24 mouse cellular contexts compared by ENCODE assay signal in the genomic region with DNA sequence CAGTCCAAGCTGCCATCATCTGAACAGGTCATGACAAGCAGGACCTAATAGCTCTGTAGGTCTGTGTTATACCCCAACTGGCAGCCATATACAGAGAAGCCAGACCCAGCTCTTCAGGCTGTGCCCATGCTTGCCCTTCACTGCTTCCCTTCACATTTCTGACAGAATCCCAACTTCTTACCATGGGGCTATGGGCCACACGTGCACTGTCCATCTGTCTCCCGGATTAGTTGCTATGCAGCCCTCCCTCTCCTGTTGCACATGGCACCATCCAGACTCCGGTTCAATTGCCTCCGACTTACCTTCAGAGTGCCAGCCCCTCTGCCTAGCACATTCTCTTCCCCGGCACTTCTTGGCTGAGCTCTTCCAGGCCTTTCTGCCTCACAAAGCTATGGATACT.
"Had no signal": no experiment of that assay in that cellular context is flagged by ENCODE, and none has a peak within 500 bp of the region (broad histone marks: within the 10 kb centered on the region; RNA-seq: fewer than 3 reads in every experiment).

No protein-coding gene starts in this region.

- H3K36me3 ChIP-seq: heart, embryonic 13.5 days; heart, embryonic 15.5 days; hindbrain, embryonic 12.5 days; limb, embryonic 12.5 days; liver, embryonic 12.5 days had no signal

- H3K9me3 ChIP-seq: heart, embryonic 15.5 days; hindbrain, embryonic 12.5 days; kidney, embryonic 15.5 days had no signal

- ATAC-seq: hindbrain, embryonic 16.5 days; intestine, embryonic 16.5 days; liver, embryonic 12.5 days had no signal

- H3K9ac ChIP-seq: heart, embryonic 13.5 days; heart, embryonic 15.5 days; hindbrain, embryonic 12.5 days; hindbrain, embryonic 14.5 days; kidney, embryonic 15.5 days; limb, embryonic 12.5 days; liver, embryonic 12.5 days; liver, embryonic 14.5 days had no signal

- H3K4me2 ChIP-seq: heart, embryonic 11.5 days; heart, embryonic 13.5 days; heart, embryonic 15.5 days; hindbrain, embryonic 12.5 days; hindbrain, embryonic 14.5 days; kidney, embryonic 15.5 days; limb, embryonic 12.5 days; liver, embryonic 12.5 days had no signal

- H3K4me3 ChIP-seq: heart, adult 2 months; heart, embryonic 13.5 days; heart, embryonic 15.5 days; hindbrain, embryonic 12.5 days; kidney, embryonic 15.5 days; limb, embryonic 12.5 days; liver, embryonic 12.5 days had no signal

- DNase-seq: gastrocnemius, postnatal 14 days; gastrocnemius, postnatal 36 days; heart, adult 2 months; heart, postnatal 14 days; heart, postnatal 36 days; kidney, adult 11 months; kidney, adult 2 months; kidney, adult 9 months; kidney, postnatal 14 days; kidney, postnatal 36 days; layer of hippocampus, adult 9-11 months; layer of hippocampus, postnatal 36 days had no signal

- H3K4me1 ChIP-seq: limb, embryonic 12.5 days; liver, embryonic 12.5 days had no signal

- H3K27me3 ChIP-seq: heart, embryonic 13.5 days; heart, embryonic 15.5 days; hindbrain, embryonic 12.5 days; kidney, embryonic 15.5 days; limb, embryonic 12.5 days; liver, embryonic 12.5 days had no signal

- H3K27ac ChIP-seq: heart, adult 2 months; heart, embryonic 13.5 days; heart, embryonic 15.5 days; hindbrain, embryonic 12.5 days; hindbrain, embryonic 14.5 days; kidney, embryonic 15.5 days; kidney, postnatal 0 days; limb, embryonic 12.5 days; liver, embryonic 12.5 days; liver, embryonic 14.5 days had no signal
